Mouse (Mus musculus) myocyte (in vitro differentiated cells): ENCODE data around the gene Tas2r102. TPM values are rescaled to one million over a fixed set of nuclear protein-coding genes. Genes with fewer than 3 reads are reported as not detected.

ENCODE experiments used
- H3K27me3 ChIP-seq: one replicate; pipeline ENCODE4 v1.6.1; 2011; ENCODE audit not compliant: control insufficient read depth, insufficient read depth, insufficient read length
- H3K36me3 ChIP-seq: one replicate; pipeline ENCODE4 v1.6.1; 2011; ENCODE audit not compliant: control insufficient read depth, insufficient read depth
- H3K4me2 ChIP-seq: one replicate; pipeline ENCODE4 v1.6.1; 2011; ENCODE audit warnings: low read depth, control low read depth
- H3K4me3 ChIP-seq: one replicate; pipeline ENCODE4 v1.5.1; 2011; ENCODE audit warnings: mild to moderate bottlenecking, control low read depth, moderate library complexity
- H3K79me2 ChIP-seq: one replicate; pipeline ENCODE4 v1.6.1; 2011; ENCODE audit not compliant: control insufficient read depth, insufficient read depth
- H3ac ChIP-seq: one replicate; pipeline ENCODE4 v1.6.1; 2011; ENCODE audit not compliant: control insufficient read depth, insufficient read length
- CEBPB ChIP-seq: IDR thresholded peaks from 2 replicates; pipeline ENCODE4 v1.6.1; 2011; ENCODE audit warnings: mild to moderate bottlenecking, moderate library complexity; ENCODE audit not compliant: poor library complexity, insufficient read depth, severe bottlenecking
- E2F4 ChIP-seq: IDR thresholded peaks from one replicate; pipeline ENCODE4 v1.6.1; 2011; ENCODE audit warnings: mild to moderate bottlenecking, control low read depth, moderate library complexity; ENCODE audit not compliant: insufficient read depth
- MAX ChIP-seq: IDR thresholded peaks from one replicate; pipeline ENCODE4 v1.6.1; 2011; ENCODE audit warnings: low read depth, mild to moderate bottlenecking, control low read depth
- MYOD1 ChIP-seq, 3 experiments: IDR thresholded peaks; one replicate each; pipeline ENCODE4 v1.6.1; 2011; ENCODE audit warnings: control low read depth in 2 of 3, low read depth in 2 of 3, mild to moderate bottlenecking in 2 of 3, moderate library complexity in 1 of 3; ENCODE audit not compliant: insufficient read length in 2 of 3, control insufficient read depth in 1 of 3
- MYOG ChIP-seq, 3 experiments: IDR thresholded peaks; one replicate each; pipeline ENCODE4 v1.6.1; 2011; ENCODE audit warnings: control low read depth in 2 of 3, low read depth in 2 of 3, mild to moderate bottlenecking in 2 of 3; ENCODE audit not compliant: insufficient read length in 2 of 3, control insufficient read depth in 1 of 3, insufficient read depth in 1 of 3
- REST ChIP-seq: IDR thresholded peaks from one replicate; pipeline ENCODE4 v1.6.1; 2011; ENCODE audit warnings: mild to moderate bottlenecking, control low read depth, moderate library complexity; ENCODE audit not compliant: insufficient read depth, insufficient read length
- SRF ChIP-seq: IDR thresholded peaks from one replicate; pipeline ENCODE4 v1.6.1; 2011; ENCODE audit warnings: low read depth; ENCODE audit not compliant: control insufficient read depth, insufficient read length
- TCF12 ChIP-seq: IDR thresholded peaks from one replicate; pipeline ENCODE4 v1.6.1; 2011; ENCODE audit warnings: mild to moderate bottlenecking, control low read depth; ENCODE audit not compliant: poor library complexity, insufficient read depth, severe bottlenecking
- TCF3 ChIP-seq: IDR thresholded peaks from one replicate; pipeline ENCODE4 v1.6.1; 2011; ENCODE audit warnings: low read depth, control low read depth; ENCODE audit not compliant: insufficient read length
- USF1 ChIP-seq: IDR thresholded peaks from one replicate; pipeline ENCODE4 v1.6.1; 2011; ENCODE audit warnings: low read depth, mild to moderate bottlenecking, control low read depth, moderate library complexity
- polyA plus RNA-seq: library from polyadenylated mRNA; unstranded; fragments of >200 nt; fragmentation: generic; extraction: Trizol; gene quantifications from one replicate; pipeline ENCODE4 v1.2.1, GENCODE M21; 2012; ENCODE audit warnings: missing spikeins

Gene Tas2r102
- polyA plus RNA-seq, 1 experiment: not detected

DNA sequence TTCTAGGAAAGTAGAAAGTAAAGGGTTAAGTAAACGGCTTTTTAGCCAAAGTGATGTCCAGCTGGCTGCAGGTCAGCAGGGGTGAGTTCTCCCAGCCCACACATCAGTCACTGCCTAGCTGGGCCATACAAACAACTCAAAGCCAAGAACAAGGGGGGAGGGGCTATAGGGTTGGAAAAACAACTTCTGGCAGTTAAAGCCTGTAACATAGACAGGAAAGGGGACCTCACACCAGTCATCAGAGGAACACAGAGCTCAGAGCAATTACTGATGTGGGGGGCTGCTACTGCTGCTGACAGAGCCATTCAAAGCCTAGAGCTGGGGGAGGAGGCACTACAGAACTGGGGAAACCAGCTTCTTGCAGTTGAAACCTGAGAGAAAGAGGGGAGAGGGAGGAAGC is 33.5 kb downstream of the Tas2r102 start:
- TF ChIP-seq E2F4 (no peak), CEBPB (no peak), MYOG (IDR thresholded peaks at IDR 0.05; ENCODE audit: control insufficient read depth in 1 of 3, insufficient read depth in 1 of 3, insufficient read length in 2 of 3, low read depth in 2 of 3) (no peak)
- H3K4me3 ChIP-seq: no peak overlapping the region
- no peaks in the 10 kb centered on the region for H3K36me3 ChIP-seq
- no peaks in the 10 kb centered on the region for H3K27me3 ChIP-seq
- no peak overlapping the region for H3K4me2 ChIP-seq
- no peaks in the 10 kb centered on the region for H3K79me2 ChIP-seq
- H3ac ChIP-seq: no peak overlapping the region

DNA sequence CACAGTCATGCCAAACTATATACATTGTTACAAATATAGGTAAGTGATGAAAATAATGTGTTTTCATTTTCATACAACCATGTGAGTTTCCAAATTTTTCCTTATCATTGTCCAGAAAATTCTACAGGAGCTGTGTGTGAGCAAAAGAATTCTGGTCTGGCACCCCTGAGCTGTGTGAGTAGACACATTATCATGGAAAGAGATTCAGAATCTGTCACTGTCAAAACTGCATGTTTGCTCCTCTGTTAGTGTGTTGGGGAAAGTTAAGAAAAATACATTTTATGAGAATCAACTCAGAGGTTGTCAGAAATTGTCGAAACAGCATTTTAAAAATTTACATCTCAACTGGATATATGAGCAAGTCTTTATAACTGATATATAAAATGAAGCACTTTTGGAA is 40.6 kb downstream of the Tas2r102 start, which contains the start of gene Tas2r117:
Gene Tas2r117 (plus strand): TSS at position 301 of the 400 bp plus-strand sequence.
- Histone ChIP-seq H3K4me3 (no peak within 1 kb of the TSS), H3ac (no peak within 1 kb of the TSS), H3K36me3 (no peaks in the 10 kb centered on the region), H3K27me3 (no peaks in the 10 kb centered on the region), H3K4me2 (no peak within 1 kb of the TSS), H3K79me2 (no peaks in the 10 kb centered on the region)
- TF ChIP-seq MAX (no peak), MYOD1 (IDR thresholded peaks at IDR 0.05; ENCODE audit: control insufficient read depth in 1 of 3, insufficient read length in 2 of 3, low read depth in 2 of 3) (no peak), USF1 (no peak), SRF (no peak), E2F4 (no peak), TCF3 (no peak), TCF12 (no peak), REST (no peak)

Other genes starting within 250 kb of the Tas2r102 start
- not detected for gene Prh1, start 192.3 kb upstream of the Tas2r102 start, polyA plus RNA-seq
- not detected for gene Prp2, start 166.2 kb upstream of the Tas2r102 start, polyA plus RNA-seq
- gene A630073D07Rik, start 110.6 kb upstream of the Tas2r102 start, polyA plus RNA-seq: not detected
- not detected for gene Tas2r120, start 105.2 kb upstream of the Tas2r102 start, polyA plus RNA-seq
- gene Tas2r121, start 61.1 kb upstream of the Tas2r102 start, polyA plus RNA-seq: not detected
- gene Tas2r122, start 50.2 kb upstream of the Tas2r102 start, polyA plus RNA-seq: not detected
- not detected for gene Tas2r115, start 24.1 kb upstream of the Tas2r102 start, polyA plus RNA-seq
- not detected for gene Tas2r124, start 7.4 kb upstream of the Tas2r102 start, polyA plus RNA-seq
- gene Tas2r136, start 16.0 kb downstream of the Tas2r102 start, polyA plus RNA-seq: not detected
- not detected for gene Tas2r117, start 40.7 kb downstream of the Tas2r102 start, polyA plus RNA-seq
- gene Tas2r123, start 85.0 kb downstream of the Tas2r102 start, polyA plus RNA-seq: not detected
- gene Tas2r116, start 93.3 kb downstream of the Tas2r102 start, polyA plus RNA-seq: not detected
- gene Tas2r110, start 105.9 kb downstream of the Tas2r102 start, polyA plus RNA-seq: not detected
- gene Tas2r113, start 130.9 kb downstream of the Tas2r102 start, polyA plus RNA-seq: not detected
- not detected for gene Tas2r125, start 147.5 kb downstream of the Tas2r102 start, polyA plus RNA-seq
- gene Tas2r129, start 189.0 kb downstream of the Tas2r102 start, polyA plus RNA-seq: not detected
- not detected for gene Tas2r131, start 195.8 kb downstream of the Tas2r102 start, polyA plus RNA-seq
- gene Tas2r109, start 218.8 kb downstream of the Tas2r102 start, polyA plus RNA-seq: not detected